Mouse (Mus musculus): ENCODE results near the gene Peli2. TPM values are rescaled to one million over a fixed set of nuclear protein-coding genes. Genes with fewer than 3 reads are reported as not detected.

Gene Peli2
- polyA plus RNA-seq, 1 experiment from 2014 or later, result 7.3 TPM

DNA sequence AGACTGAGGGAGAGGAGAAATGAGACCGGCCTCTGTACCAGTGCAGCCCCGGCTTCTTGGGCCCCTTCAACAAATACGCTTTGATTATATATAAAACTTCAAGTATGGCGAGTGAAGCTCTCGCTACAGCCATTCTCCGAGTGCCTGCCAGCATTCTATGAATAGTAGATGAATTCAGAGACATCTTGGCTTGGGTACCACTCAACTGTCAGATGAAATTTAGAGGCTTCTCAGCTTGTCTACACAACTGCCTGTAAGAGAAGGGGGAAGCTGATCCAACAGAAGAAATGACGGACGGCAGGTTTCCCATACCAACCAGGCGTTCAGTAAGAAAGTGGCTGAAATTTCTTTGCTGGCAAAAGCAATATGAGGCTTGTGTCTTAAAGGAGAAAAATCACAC, 126.3 kb downstream of the Peli2 start:
- no peak overlapping the region for H3K4me3 ChIP-seq (replicated peaks; ENCODE audit: low read depth, low read length)
- H3K4me2 ChIP-seq (ENCODE audit: low read length), result no peak overlapping the region
- no peak overlapping the region for H3K27ac ChIP-seq
- H3K36me3 ChIP-seq (ENCODE audit: insufficient read depth, low read length), result 0 out of 2 replicates have a peak, but pooled peaks cover 3% of the 10 kb centered on the region
- H3K9me3 ChIP-seq (replicated peaks; ENCODE audit: low read length), result no peaks in the 10 kb centered on the region
- ATAC-seq (replicated peaks; ENCODE audit: low FRiP score, low read depth), result no peak
- DNase-seq (ENCODE audit: low spot score), result no peak
- TF ChIP-seq CTCF (IDR thresholded peaks at IDR 0.05; ENCODE audit: low read depth), result no peak
- no peaks in the 10 kb centered on the region for H3K27me3 ChIP-seq (ENCODE audit: insufficient read depth, low read length)
- no peak overlapping the region for H3K9ac ChIP-seq (ENCODE audit: low read depth, low read length)
- WGBS, result 89% methylated on average over 9 of the region's 9 CpGs
- no peaks in the 10 kb centered on the region for H3K4me1 ChIP-seq (replicated peaks; ENCODE audit: insufficient read depth, low read length)

DNA sequence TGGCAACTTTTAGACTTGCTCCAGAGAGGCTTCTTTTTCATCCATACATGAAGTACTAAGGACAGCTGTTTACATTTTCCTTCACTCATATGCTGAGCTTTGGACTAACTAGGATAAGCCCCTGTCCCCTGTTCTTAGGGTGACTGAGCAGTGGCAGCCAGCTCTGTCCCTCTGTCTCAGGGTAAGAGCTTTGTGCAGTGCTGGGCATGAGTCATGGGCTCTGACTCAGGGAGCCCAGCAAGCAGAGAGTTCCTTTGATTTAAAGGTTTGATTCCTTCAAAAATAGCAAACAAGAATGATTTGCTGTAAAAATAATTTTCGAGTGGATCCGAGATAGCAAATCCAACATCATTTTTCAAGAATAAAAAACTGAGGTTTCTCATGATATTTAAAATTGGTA, 128.8 kb downstream of the Peli2 start:
- H3K4me1 ChIP-seq (replicated peaks; ENCODE audit: insufficient read depth, low read length), result no peaks in the 10 kb centered on the region
- TF ChIP-seq CTCF (IDR thresholded peaks at IDR 0.05; ENCODE audit: low read depth), result no peak
- no peaks in the 10 kb centered on the region for H3K9me3 ChIP-seq (replicated peaks; ENCODE audit: low read length)
- H3K9ac ChIP-seq (ENCODE audit: low read depth, low read length), result no peak overlapping the region
- H3K4me2 ChIP-seq (ENCODE audit: low read length), result no peak overlapping the region
- no peak overlapping the region for H3K27ac ChIP-seq
- no peaks in the 10 kb centered on the region for H3K36me3 ChIP-seq (ENCODE audit: insufficient read depth, low read length)
- WGBS, result 82% methylated on average over 2 of the region's 2 CpGs
- H3K27me3 ChIP-seq (ENCODE audit: insufficient read depth, low read length), result no peaks in the 10 kb centered on the region
- DNase-seq (ENCODE audit: low spot score) (no peak), ATAC-seq (replicated peaks; ENCODE audit: low FRiP score, low read depth) (no peak)
- no peak overlapping the region for H3K4me3 ChIP-seq (replicated peaks; ENCODE audit: low read depth, low read length)

DNA sequence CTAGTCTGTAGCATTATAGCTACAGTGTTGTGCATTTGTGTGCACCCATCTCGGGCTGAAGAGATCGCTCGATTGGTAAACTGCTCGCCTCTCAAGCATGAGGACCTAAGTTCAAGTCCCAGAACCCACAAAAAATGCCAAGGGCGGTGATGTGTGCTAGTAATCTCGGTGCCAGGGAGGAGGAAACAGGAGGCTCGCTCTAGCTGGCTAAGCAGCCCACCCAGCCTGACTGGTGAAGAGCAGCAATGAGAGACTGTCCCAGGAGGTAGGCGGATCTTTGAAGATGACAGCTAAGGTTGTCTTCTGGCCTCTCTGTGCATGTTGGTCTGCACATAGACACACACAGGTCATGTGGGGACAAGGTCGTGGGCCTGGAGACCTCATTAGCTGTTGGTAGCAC, 129.3 kb downstream of the Peli2 start:
- no peak for TF ChIP-seq CTCF (IDR thresholded peaks at IDR 0.05; ENCODE audit: low read depth)
- DNase-seq (ENCODE audit: low spot score), result no peak
- no peak overlapping the region for H3K4me2 ChIP-seq (ENCODE audit: low read length)
- H3K36me3 ChIP-seq (ENCODE audit: insufficient read depth, low read length), result peaks cover under 1% of the 10 kb centered on the region; the same call in 1 of the 2 replicates
- 78% methylated on average over 9 of the region's 9 CpGs for WGBS
- ATAC-seq (replicated peaks; ENCODE audit: low FRiP score, low read depth), result no peak
- H3K27me3 ChIP-seq (ENCODE audit: insufficient read depth, low read length), result no peaks in the 10 kb centered on the region
- H3K27ac ChIP-seq, result no peak overlapping the region
- no peaks in the 10 kb centered on the region for H3K4me1 ChIP-seq (replicated peaks; ENCODE audit: insufficient read depth, low read length)
- no peaks in the 10 kb centered on the region for H3K9me3 ChIP-seq (replicated peaks; ENCODE audit: low read length)
- no peak overlapping the region for H3K9ac ChIP-seq (ENCODE audit: low read depth, low read length)
- no peak overlapping the region for H3K4me3 ChIP-seq (replicated peaks; ENCODE audit: low read depth, low read length)

DNA sequence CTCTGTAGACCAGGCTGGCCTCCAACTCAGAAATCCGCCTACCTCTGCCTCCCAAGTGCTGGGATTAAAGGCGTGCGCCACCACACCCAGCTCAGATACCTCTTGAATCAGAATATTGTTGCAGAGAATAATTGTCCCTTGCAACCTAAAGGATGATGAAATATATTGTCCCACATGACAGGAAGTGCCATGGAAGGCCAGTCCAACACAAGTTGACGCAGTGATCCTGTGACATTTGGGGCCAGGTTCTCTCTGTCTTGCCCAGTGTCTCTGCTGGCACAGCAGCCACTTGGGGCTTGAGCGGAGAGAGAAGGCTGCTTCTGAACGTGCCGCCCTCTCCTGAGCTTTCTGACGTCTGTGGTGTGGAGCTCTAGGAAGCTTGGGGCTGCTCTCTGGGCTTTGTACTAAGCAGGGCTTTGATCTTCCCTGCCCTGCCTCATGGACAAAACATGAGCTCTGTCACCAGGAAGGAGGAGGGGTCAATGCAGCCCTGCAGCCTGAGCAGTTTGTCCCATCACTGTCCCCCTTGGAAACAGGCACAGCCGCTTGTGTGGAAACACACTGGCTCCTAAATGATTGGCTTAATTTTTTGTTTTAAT, 130.9 kb downstream of the Peli2 start:
- Histone ChIP-seq H3K27me3 (ENCODE audit: insufficient read depth, low read length) (no peaks in the 10 kb centered on the region), H3K27ac (no peak overlapping the region), H3K9ac (ENCODE audit: low read depth, low read length) (no peak overlapping the region), H3K36me3 (ENCODE audit: insufficient read depth, low read length) (peaks cover 7% of the 10 kb centered on the region; the same call in 1 of the 2 replicates), H3K4me2 (ENCODE audit: low read length) (no peak overlapping the region), H3K4me3 (replicated peaks; ENCODE audit: low read depth, low read length) (no peak overlapping the region), H3K4me1 (replicated peaks; ENCODE audit: insufficient read depth, low read length) (no peaks in the 10 kb centered on the region), H3K9me3 (replicated peaks; ENCODE audit: low read length) (no peaks in the 10 kb centered on the region)
- peak; percentile 25 for DNase-seq (ENCODE audit: low spot score)
- TF ChIP-seq CTCF (IDR thresholded peaks at IDR 0.05; ENCODE audit: low read depth), result no peak
- WGBS, result 66% methylated on average over 9 of the region's 9 CpGs
- ATAC-seq (replicated peaks; ENCODE audit: low FRiP score, low read depth), result 0 out of 2 replicates have a peak, but pooled peaks have one; percentile 46

DNA sequence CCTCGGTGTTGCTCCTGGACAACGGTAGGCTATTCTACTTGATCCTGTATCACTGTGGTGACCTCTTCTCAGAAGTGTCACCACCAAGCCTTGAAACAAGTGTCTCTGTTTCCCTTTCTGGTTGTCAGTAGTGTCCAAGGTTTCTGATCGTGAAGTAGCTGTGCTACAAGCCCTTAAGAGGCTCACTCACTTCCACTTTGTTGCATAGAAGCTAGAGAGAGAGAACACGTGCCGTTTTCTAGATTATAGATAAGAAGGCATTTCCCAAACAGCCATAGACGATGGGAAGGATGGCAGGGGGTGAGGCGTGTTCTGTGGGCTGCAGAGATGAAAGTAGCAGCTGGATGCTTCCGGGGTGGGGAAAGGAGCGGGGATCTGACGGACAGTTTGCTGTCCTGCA, 132.6 kb downstream of the Peli2 start:
- no peak for ATAC-seq (replicated peaks; ENCODE audit: low FRiP score, low read depth)
- Histone ChIP-seq H3K4me2 (ENCODE audit: low read length) (no peak overlapping the region), H3K36me3 (ENCODE audit: insufficient read depth, low read length) (peaks cover 7% of the 10 kb centered on the region; the same call in 1 of the 2 replicates), H3K4me3 (replicated peaks; ENCODE audit: low read depth, low read length) (no peak overlapping the region), H3K27me3 (ENCODE audit: insufficient read depth, low read length) (no peaks in the 10 kb centered on the region), H3K27ac (no peak overlapping the region), H3K9me3 (replicated peaks; ENCODE audit: low read length) (no peaks in the 10 kb centered on the region), H3K4me1 (replicated peaks; ENCODE audit: insufficient read depth, low read length) (no peaks in the 10 kb centered on the region), H3K9ac (ENCODE audit: low read depth, low read length) (no peak overlapping the region)
- TF ChIP-seq CTCF (IDR thresholded peaks at IDR 0.05; ENCODE audit: low read depth), result no peak
- DNase-seq (ENCODE audit: low spot score), result no peak
- WGBS, result 65% methylated on average over 10 of the region's 10 CpGs

DNA sequence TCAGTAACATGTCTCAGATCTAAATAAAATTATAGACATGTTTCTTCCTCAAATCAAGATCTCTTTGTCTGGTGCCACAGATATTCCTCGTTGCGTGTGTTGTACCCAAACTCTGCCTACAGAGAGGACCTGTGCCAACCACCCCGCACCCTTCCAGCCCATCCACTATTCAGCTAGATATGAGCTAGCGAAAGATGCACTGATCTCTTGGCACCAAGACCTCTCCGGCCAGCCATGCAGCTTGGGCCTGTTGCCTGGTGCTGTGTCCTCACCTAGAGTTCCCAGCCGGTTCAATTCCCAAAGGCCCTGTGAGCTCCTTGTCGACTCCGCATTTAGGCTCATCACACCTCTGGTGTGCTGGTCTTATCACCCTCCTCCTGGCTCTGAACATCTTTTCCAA, 134.1 kb downstream of the Peli2 start:
- Histone ChIP-seq H3K9me3 (replicated peaks; ENCODE audit: low read length) (no peaks in the 10 kb centered on the region), H3K9ac (ENCODE audit: low read depth, low read length) (no peak overlapping the region), H3K27ac (no peak overlapping the region), H3K27me3 (ENCODE audit: insufficient read depth, low read length) (no peaks in the 10 kb centered on the region), H3K36me3 (ENCODE audit: insufficient read depth, low read length) (peaks cover 7% of the 10 kb centered on the region; the same call in 1 of the 2 replicates), H3K4me3 (replicated peaks; ENCODE audit: low read depth, low read length) (no peak overlapping the region), H3K4me2 (ENCODE audit: low read length) (no peak overlapping the region), H3K4me1 (replicated peaks; ENCODE audit: insufficient read depth, low read length) (no peaks in the 10 kb centered on the region)
- TF ChIP-seq CTCF (IDR thresholded peaks at IDR 0.05; ENCODE audit: low read depth), result no peak
- 91% methylated on average over 8 of the region's 8 CpGs for WGBS
- ATAC-seq (replicated peaks; ENCODE audit: low FRiP score, low read depth) (no peak), DNase-seq (ENCODE audit: low spot score) (no peak)

DNA sequence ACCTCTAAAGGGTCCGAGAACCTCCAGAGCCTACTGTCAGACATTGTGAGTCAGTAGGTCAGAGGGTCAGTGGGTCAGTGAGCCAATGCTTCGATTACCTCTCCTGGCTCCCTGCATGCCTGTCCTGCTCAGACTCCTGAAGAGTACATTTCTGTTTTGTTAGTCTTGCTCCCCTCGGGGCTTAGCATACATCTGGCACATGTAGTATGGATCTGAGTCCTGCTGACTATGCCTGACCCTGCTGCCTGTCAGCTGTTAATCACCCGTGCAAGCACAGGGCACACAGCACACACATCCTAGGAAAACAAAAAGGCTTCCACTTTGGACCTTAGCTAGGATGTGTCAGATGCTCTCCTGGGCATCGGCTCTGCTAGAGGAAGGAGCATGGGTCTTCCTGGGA, 134.7 kb downstream of the Peli2 start:
- DNase-seq (ENCODE audit: low spot score) (no peak), ATAC-seq (replicated peaks; ENCODE audit: low FRiP score, low read depth) (no peak)
- Histone ChIP-seq H3K9ac (ENCODE audit: low read depth, low read length) (no peak overlapping the region), H3K36me3 (ENCODE audit: insufficient read depth, low read length) (peaks cover 7% of the 10 kb centered on the region; the same call in 1 of the 2 replicates), H3K4me2 (ENCODE audit: low read length) (no peak overlapping the region), H3K4me3 (replicated peaks; ENCODE audit: low read depth, low read length) (no peak overlapping the region), H3K4me1 (replicated peaks; ENCODE audit: insufficient read depth, low read length) (no peaks in the 10 kb centered on the region), H3K9me3 (replicated peaks; ENCODE audit: low read length) (no peaks in the 10 kb centered on the region), H3K27me3 (ENCODE audit: insufficient read depth, low read length) (no peaks in the 10 kb centered on the region), H3K27ac (no peak overlapping the region)
- TF ChIP-seq CTCF (IDR thresholded peaks at IDR 0.05; ENCODE audit: low read depth), result no peak
- 26% methylated on average over 5 of the region's 5 CpGs for WGBS
